ENCODE assay signal across 20 mouse cellular contexts in the genomic region with DNA sequence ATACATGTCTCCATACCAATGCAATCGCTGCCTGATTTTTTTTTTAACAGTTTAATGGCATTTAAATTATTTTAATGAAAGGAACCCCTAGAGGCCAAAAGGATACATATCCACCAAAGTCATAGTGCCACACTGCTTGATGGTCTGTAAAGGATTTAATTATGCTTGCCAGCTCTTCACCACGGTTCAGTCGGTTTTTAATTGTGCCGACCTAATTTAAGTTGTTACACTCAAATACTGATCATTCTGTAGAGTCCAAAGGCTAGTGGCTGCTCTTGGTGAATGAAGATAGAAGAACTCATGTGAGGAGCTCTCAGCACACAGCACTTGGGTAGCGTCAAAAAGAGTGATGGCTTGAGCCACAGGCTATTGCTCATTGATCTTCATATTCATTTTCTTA. TPM values are rescaled to one million over a fixed set of nuclear protein-coding genes. Genes with fewer than 3 reads are reported as not detected.
DNase-seq lines count a peak whose midpoint lies in the region; ATAC-seq and TF ChIP-seq lines count a peak whose summit lies in the region.
"Had no signal": no experiment of that assay in that cellular context is flagged by ENCODE, and none has a peak within 500 bp of the region (broad histone marks: within the 10 kb centered on the region; RNA-seq: fewer than 3 reads in every experiment).

No protein-coding gene starts in this region.

- no peak overlapping the region for H3K4me3 ChIP-seq in kidney, adult 2 months (ENCODE audit: insufficient read depth, low read depth, low read length)
- no peak overlapping the region for H3K4me3 ChIP-seq in kidney, embryonic 16.5 days (ENCODE audit: low read length)
- no peak overlapping the region for H3K4me3 ChIP-seq in neural tube, embryonic 15.5 days (replicated peaks)
- H3K4me3 ChIP-seq: embryonic facial prominence, embryonic 10.5 days; forebrain, embryonic 13.5 days; gastrocnemius, adult 2 months; heart, embryonic 12.5 days had no signal

- WGBS in kidney, adult 2 months, result 47% methylated on average over 5 of the region's 5 CpGs
- WGBS in kidney, embryonic 16.5 days, result 51% methylated on average over 5 of the region's 5 CpGs
- WGBS in neural tube, embryonic 15.5 days, result 64% methylated on average over 5 of the region's 5 CpGs

- H3K27me3 ChIP-seq in kidney, adult 2 months (replicated peaks; ENCODE audit: control insufficient read depth, insufficient read depth, low read length), result no peaks in the 10 kb centered on the region
- H3K27me3 ChIP-seq in kidney, embryonic 16.5 days (ENCODE audit: insufficient read depth, low read length), result no peaks in the 10 kb centered on the region
- H3K27me3 ChIP-seq in neural tube, embryonic 15.5 days (replicated peaks), result no peaks in the 10 kb centered on the region
- H3K27me3 ChIP-seq: forebrain, embryonic 13.5 days; heart, embryonic 12.5 days; Patski had no signal

- no peak overlapping the region for H3K9ac ChIP-seq in kidney, embryonic 16.5 days (replicated peaks; ENCODE audit: low read length)
- H3K9ac ChIP-seq in neural tube, embryonic 15.5 days (replicated peaks), result no peak overlapping the region
- H3K9ac ChIP-seq: forebrain, embryonic 13.5 days; forebrain, postnatal 0 days; heart, embryonic 12.5 days had no signal

- TF ChIP-seq POLR2A in kidney, adult 2 months (IDR thresholded peaks at IDR 0.05; ENCODE audit: low read depth, low read length), result no peak

- no peak overlapping the region for H3K27ac ChIP-seq in kidney, adult 2 months (ENCODE audit: insufficient read depth, low read depth, low read length)
- no peak overlapping the region for H3K27ac ChIP-seq in kidney, embryonic 16.5 days (ENCODE audit: low read length)
- no peak overlapping the region for H3K27ac ChIP-seq in neural tube, embryonic 15.5 days (replicated peaks)
- H3K27ac ChIP-seq: embryonic facial prominence, embryonic 10.5 days; forebrain, embryonic 13.5 days; gastrocnemius, adult 2 months had no signal

- peak; percentile 73 for DNase-seq in kidney, adult 2 months
- DNase-seq in kidney, adult 18-20 months, result no peak
- DNase-seq in kidney, postnatal 4 days, result no peak
- peak; percentile 10 for DNase-seq in kidney, postnatal 14 days
- DNase-seq in adrenal gland, postnatal 4 days (ENCODE audit: low spot score in 2 of 2), result no peak
- DNase-seq: adrenal gland, postnatal 14 days; cerebellum, adult 18-20 months; cerebellum, adult 9-11 months; cerebellum, postnatal 36 days; forebrain, postnatal 0 days; gastrocnemius, adult 2 months; gastrocnemius, postnatal 25 days had no signal

- no peak overlapping the region for H3K4me2 ChIP-seq in kidney, embryonic 16.5 days (replicated peaks; ENCODE audit: low read depth, low read length)
- H3K4me2 ChIP-seq in neural tube, embryonic 15.5 days, result no peak overlapping the region
- H3K4me2 ChIP-seq: forebrain, embryonic 13.5 days; heart, embryonic 12.5 days had no signal

- peak; percentile 58; the same call in 1 of the 2 replicates for ATAC-seq in kidney, embryonic 16.5 days (ENCODE audit: low FRiP score, low TSS enrichment)
- no peak for ATAC-seq in neural tube, embryonic 15.5 days (ENCODE audit: low FRiP score)
- ATAC-seq: activated CD4-positive, CD25-positive, alpha-beta regulatory T cell, adult 4 months; forebrain, embryonic 13.5 days; forebrain, postnatal 0 days; Patski had no signal

- H3K9me3 ChIP-seq in kidney, embryonic 16.5 days (ENCODE audit: low read length), result no peaks in the 10 kb centered on the region
- H3K9me3 ChIP-seq in neural tube, embryonic 15.5 days (replicated peaks), result no peaks in the 10 kb centered on the region
- H3K9me3 ChIP-seq: embryonic facial prominence, embryonic 10.5 days; forebrain, embryonic 13.5 days; heart, embryonic 12.5 days had no signal

- no peaks in the 10 kb centered on the region for H3K36me3 ChIP-seq in kidney, adult 2 months (ENCODE audit: control insufficient read depth, insufficient read depth, low read length)
- H3K36me3 ChIP-seq in kidney, embryonic 16.5 days (ENCODE audit: insufficient read depth, low read length), result no peaks in the 10 kb centered on the region
- H3K36me3 ChIP-seq in neural tube, embryonic 15.5 days, result no peaks in the 10 kb centered on the region
- H3K36me3 ChIP-seq: embryonic facial prominence, embryonic 10.5 days had no signal

- no peaks in the 10 kb centered on the region; the same call in 1 of the 2 replicates for H3K4me1 ChIP-seq in kidney, adult 2 months (ENCODE audit: control insufficient read depth, insufficient read depth, low read length)
- H3K4me1 ChIP-seq in kidney, embryonic 16.5 days (ENCODE audit: insufficient read depth, low read length), result 0 out of 2 replicates have a peak, but pooled peaks cover 4% of the 10 kb centered on the region
- H3K4me1 ChIP-seq in neural tube, embryonic 15.5 days, result peaks cover 5% of the 10 kb centered on the region
- H3K4me1 ChIP-seq: forebrain, embryonic 13.5 days; heart, embryonic 12.5 days had no signal

- TF ChIP-seq CTCF in kidney, adult 2 months (conservative IDR thresholded peaks at IDR 0.05; ENCODE audit: insufficient read depth, insufficient read length, low read depth, low read length), result no peak

RNA-seq across cellular contexts. Expression of gene Spcs3, which starts 5.4 kb away (rescaled TPM):
- polyA plus RNA-seq in kidney, adult 2 months (2012; rRNA removed), result 12.8 and 17.9 TPM in 2 replicates
- polyA plus RNA-seq in kidney, embryonic 16.5 days (2015; fragmentation: Nextera tagmentation; extraction: Ambion mirVana), result 98.0 and 99.3 TPM in 2 replicates
- polyA plus RNA-seq in neural tube, embryonic 15.5 days (2015; fragmentation: Nextera tagmentation; extraction: Ambion mirVana), result 44.6 and 55.1 TPM in 2 replicates
- 10 to 100 TPM; 55.4 to 57.6 TPM for total RNA-seq in adrenal gland, postnatal 4 days (2021)

RNA-seq across cellular contexts. Expression of gene Asb5, which starts 5.8 kb away (rescaled TPM):
- polyA plus RNA-seq in kidney, adult 2 months (2012; rRNA removed), result 1.4 and 2.9 TPM in 2 replicates
- 6.6 and 6.8 TPM in 2 replicates for polyA plus RNA-seq in kidney, embryonic 16.5 days (2015; fragmentation: Nextera tagmentation; extraction: Ambion mirVana)
- polyA plus RNA-seq in neural tube, embryonic 15.5 days (2015; fragmentation: Nextera tagmentation; extraction: Ambion mirVana), result 3.9 and 7.3 TPM in 2 replicates
- total RNA-seq in adrenal gland, postnatal 4 days (2021), result 1 to 10 TPM; 1.3 to 5.0 TPM
- total RNA-seq: adrenal gland, postnatal 14 days; granulocyte monocyte progenitor cell, adult 5-6 weeks had no signal
- polyA plus RNA-seq: activated CD4-positive, CD25-positive, alpha-beta regulatory T cell, adult 4 months had no signal

Comparison
In these comparisons a context has a peak if more than half of its experiments do, and no peak if none do; other contexts are left out.
1. DNase-seq: peak in kidney, adult 2 months (single experiment) and kidney, postnatal 14 days (single experiment); none in kidney, adult 18-20 months (single experiment), kidney, postnatal 4 days (0 of 2) and adrenal gland, postnatal 4 days (0 of 2).